Mouse (Mus musculus): ENCODE measurements around the gene Gm3854.
A peak's percentile ranks its signal among the peaks of the same experiment; 100 is the strongest.
"Not testable (repeated sequence)": the region's sequence is repeated elsewhere in the genome, so short reads cannot be mapped to it uniquely, and the experiment has no call there.

The Gm3854 gene

DNA sequence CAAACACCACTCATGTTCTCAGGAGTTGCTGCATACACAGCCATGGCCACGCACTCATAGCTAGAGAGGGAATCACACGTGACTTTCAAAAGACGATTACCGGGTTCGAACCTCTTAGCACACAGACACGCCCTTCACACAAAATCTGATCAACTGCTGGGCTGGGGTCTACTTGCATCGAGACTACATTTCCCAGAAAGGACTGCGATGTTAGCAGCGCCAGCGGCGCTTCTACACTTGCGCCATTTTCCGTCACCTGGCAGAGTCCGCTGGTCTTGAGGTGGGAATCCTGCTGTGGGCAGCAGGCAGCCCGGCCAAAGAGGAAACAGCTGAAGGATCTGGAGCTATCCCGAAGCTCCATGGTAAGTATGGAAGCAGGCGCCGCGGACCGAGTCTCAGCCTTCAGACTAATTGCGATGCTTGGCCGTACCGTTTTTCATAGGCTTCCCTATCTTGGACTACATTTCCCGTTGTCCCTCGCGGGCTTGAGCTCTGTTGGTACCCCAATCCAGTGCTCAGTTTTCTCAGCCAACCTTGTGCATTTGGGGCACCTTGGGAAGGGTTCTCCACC, at the start of gene Gm3854:
Gm3854 (plus strand) TSS at position 259 of the 571 bp plus-strand sequence.
- DNase-seq (ENCODE audit: low spot score in 2 of 2), result no peak

DNA sequence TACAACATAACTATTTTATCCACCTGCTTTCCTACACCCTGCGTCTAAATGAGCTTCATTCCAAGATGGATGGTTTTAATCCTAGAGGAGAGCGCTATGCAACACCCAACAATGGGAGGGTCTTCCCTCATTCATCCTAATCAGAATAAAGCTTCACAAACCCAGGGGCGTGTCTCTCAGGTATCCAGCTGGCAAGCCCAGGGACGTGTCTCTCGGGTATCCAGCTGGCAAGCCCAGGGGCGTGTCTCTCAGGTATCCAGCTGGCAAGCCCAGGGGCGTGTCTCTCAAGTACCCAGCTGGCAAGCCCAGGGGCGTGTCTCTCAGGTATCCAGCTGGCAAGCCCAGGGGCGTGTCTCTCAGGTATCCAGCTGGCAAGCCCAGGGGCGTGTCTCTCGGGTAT, 42.8 kb upstream of the Gm3854 start:
- DNase-seq (ENCODE audit: low spot score in 2 of 2), result not testable (repeated sequence)

DNA sequence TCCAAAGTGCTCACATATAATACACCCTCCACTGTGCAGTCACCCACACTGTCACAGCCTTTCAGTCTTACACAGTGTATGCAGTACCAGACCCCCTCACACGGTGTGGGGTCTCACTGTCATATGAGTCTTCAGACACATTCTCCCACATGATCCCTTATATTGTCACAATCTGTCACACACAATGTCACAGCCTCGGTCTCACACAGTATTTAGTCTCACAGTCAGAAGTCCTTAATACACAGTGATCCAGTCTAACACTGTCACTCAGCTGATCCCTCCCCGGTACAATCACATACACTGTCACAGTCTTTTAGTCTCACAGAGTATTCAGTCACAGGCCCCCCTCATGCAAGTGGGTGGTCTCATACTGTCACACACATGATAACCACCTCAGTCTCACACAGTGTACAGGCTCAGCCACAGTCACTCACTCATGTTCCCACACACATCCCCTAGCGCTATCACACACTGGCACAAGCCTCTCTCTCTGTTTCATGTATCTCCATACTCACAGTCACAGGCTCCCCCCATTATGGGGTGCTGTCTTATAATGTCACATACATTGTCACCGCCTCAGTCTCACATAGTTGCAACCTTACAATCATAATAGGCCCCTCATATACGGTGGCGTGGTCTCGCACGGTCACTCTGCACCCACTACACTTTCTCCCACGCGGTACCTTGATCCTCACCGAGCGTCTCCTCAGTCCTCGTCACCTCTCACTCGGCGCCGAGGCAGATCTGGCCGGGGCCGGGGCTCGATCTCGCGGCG, 12.9 kb upstream of the Gm3854 start:
- DNase-seq (ENCODE audit: low spot score in 2 of 2), result peak in 1 of 2 experiments; percentile 9

- peak; percentile 54 to 84 for DNase-seq (ENCODE audit: low spot score in 2 of 2)
These were observed 12.2 kb upstream of the Gm3854 start, which contains the start of gene Zfp583 for GRCm38 (mm10) chr7:6331233-6331956. TSS of gene Zfp583 (minus strand) at chr7:6331285.

GRCm38 (mm10) chr7:6339865-6340264, 3.7 kb upstream of the Gm3854 start:
- DNase-seq (ENCODE audit: low spot score in 2 of 2), result no peak

- DNase-seq (ENCODE audit: low spot score in 2 of 2), result no peak
These were observed 565 bp downstream of the Gm3854 start for GRCm38 (mm10) chr7:6344124-6344523.

- no peak for DNase-seq (ENCODE audit: low spot score in 2 of 2)
These were observed 14.6 kb downstream of the Gm3854 start for GRCm38 (mm10) chr7:6358121-6358520.

DNA sequence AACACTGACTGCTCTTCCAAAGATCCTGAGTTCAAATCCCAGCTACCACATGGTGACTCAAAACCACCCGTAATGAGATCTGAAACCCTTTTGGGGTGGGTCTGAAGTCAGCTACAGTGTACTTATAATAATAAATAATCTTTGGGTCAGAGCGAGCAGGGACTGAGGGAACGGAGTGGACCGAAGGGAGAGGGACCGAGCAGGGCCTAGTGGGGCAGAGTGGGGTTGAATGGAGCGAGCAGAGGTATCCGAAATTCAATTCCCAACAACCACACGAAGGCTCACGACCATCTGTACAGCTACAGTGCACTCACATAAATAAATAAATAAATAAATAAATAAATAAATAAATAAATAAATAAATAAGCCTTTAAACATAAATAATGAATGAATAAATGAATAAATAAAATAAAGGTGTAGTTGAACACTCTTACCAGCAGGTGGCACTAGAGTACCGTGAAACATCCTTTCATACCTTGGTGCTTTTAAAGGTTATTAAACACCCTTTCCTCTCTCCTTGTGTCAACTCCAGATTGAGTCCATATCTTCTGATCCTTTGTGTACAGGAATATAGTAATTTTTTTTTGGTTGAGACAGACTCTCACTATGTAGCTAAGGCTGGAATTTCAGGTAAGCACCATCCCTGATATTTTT, 15.5 kb downstream of the Gm3854 start:
- DNase-seq (ENCODE audit: low spot score in 2 of 2), result no peak

DNA sequence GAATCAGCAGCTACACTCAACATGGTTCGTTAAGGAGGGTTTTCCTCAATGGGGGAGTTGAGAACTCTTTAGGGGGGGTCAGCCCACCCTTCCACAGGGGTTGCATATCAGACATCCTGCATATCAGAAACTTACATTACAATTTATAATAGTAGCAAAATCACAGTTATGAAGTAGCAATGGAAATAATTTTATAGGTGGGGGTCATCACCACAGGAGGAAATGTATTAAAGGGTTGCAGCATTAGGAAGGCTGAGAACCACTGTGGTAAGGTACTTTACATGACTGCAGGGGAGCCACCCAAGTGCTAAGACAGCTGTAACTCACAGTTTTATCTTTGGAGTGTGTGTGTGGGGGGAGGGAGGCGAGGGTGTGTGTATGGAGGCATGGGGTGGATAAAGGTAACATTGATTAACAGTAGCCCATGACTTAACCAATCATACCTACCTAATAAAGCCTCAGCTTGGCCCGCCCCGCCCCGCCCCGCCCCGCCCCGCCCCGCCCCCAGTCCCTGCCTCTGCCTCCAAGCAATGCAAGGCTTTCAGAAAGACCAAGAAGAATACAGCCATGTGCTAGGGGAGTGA, 17.0 kb downstream of the Gm3854 start:
- DNase-seq (ENCODE audit: low spot score in 2 of 2), result no peak

DNA sequence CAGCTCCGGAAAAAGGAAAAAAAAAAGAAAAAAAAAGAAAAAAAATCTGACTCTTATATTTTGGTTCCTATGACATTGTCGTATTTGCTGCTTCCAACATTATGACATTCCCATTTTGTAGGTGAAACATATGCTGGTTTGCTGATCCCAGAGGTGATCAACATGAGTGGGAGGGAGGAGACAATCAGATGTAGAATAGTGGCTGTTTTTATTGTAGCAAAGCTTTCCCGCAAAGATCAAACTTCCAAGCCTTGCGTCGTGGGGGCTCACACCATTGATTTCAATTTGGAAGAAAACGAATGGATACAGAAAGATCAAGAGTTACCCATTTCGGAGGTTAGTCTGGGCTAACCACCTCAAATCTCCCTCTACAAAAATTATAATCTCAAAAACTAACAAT, 18.2 kb downstream of the Gm3854 start:
- DNase-seq (ENCODE audit: low spot score in 2 of 2), result no peak

DNA sequence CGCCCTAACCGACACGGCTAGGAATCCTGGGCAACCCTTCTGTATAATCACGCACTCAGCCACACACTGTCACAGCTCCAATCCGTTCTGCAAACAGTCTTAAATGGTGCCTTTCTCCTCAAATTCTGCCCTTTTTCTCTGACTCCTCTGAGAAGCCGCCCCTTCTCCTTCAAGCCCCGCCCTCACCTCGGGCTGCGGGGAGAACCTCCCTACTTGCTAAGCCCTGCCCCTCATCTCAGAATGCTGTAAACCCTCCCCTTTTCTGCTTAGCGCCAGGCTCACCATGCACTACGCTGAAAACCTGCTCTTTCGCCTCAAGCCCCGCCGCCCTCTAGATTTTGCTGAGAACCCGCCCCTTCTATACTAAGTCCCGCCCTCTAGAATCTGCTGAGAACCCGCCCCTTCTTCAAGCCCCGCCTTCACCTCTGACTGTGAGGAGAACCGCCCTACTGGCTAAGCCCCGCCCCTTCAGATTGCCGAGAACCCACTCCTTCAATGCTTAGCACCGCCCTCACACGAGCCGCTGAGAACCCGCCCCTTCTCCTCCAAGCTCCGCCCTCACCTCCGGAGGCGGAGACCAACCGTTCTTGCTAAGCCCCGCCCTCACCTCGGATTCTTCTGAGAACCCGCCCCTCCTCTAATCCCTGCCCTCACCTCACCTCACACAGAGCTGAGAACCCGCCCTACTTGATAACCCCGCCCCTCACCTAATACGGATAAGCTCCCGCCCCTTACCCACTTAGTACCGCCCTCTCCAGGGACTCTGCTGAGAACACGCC, 18.9 kb downstream of the Gm3854 start:
- DNase-seq (ENCODE audit: low spot score in 2 of 2), result peak; percentile 84 to 97

DNA sequence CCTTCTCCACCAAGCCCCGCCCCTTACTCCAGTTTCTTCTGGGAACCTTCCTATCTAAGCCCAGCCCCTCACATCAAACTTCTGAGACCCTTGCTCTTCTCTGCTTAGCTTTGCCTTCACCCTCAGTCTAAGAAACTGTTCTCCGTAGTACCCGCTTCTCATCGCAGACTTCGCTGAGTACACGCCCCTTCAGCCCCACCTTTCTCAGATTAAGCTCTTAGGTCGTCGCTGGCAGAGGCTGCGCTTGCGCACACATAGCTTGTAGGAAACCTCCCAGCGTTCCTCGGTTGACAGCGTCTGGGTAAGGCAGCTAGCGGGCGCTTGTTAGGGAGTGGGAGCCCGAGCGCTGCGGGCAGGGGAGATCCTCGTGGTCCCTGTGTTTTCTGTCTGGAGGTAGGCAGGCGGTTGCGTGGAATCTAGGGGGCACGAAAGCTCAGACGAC, 19.5 kb downstream of the Gm3854 start, which contains the start of gene Zfp78:
Zfp78 (plus strand) TSS at position 234 of the 442 bp plus-strand sequence.
- peak in 1 of 2 experiments; percentile 84 for DNase-seq (ENCODE audit: low spot score in 2 of 2)

DNA sequence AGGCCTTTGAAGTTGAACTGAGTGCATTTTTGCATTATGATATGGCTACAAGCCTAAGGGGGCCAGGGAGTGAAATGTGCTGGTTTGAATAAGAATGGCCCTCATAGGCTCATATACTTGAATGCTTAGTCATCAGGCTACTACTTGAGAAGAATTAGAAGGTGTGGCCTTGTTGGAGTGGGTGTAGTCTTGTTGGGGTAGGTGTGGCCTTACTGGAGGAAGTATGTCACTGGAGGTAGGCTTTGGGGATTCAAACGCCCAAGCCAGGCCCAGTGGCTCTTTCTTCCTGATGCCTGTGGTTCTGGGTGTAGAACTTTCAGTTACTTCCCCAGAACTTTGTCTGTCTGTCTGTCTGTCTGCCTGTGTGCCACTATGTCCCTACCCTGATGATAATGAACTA, 21.2 kb downstream of the Gm3854 start:
- no peak for DNase-seq (ENCODE audit: low spot score in 2 of 2)

- no peak for DNase-seq (ENCODE audit: low spot score in 2 of 2)
These were observed 23.6 kb downstream of the Gm3854 start for GRCm38 (mm10) chr7:6367185-6367584.

- not testable (repeated sequence) for DNase-seq (ENCODE audit: low spot score in 2 of 2)
These were observed 24.6 kb downstream of the Gm3854 start for GRCm38 (mm10) chr7:6368146-6368545.

- DNase-seq (ENCODE audit: low spot score in 2 of 2), result no peak
These were observed 25.9 kb downstream of the Gm3854 start for GRCm38 (mm10) chr7:6369460-6369859.

GRCm38 (mm10) chr7:6372993-6373392, 29.4 kb downstream of the Gm3854 start:
- DNase-seq (ENCODE audit: low spot score in 2 of 2), result no peak

DNA sequence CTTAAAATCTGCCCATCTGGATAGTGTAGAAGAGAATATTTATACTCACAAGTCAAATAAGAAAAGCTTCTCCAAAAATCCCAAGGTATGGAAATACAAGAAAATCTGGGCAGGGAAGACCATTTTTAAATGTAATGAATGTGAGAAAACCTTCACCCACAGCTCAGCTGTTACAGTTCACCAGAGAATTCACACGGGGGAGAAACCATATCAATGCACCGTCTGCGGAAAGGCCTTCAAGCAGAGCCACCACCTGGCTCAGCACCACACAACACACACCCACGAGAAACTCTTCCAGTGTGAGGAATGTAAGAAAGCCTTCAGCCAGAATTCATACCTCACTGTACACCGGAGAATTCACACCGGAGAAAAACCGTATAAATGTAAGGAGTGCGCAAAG, 34.9 kb downstream of the Gm3854 start:
- no peak for DNase-seq (ENCODE audit: low spot score in 2 of 2)

DNA sequence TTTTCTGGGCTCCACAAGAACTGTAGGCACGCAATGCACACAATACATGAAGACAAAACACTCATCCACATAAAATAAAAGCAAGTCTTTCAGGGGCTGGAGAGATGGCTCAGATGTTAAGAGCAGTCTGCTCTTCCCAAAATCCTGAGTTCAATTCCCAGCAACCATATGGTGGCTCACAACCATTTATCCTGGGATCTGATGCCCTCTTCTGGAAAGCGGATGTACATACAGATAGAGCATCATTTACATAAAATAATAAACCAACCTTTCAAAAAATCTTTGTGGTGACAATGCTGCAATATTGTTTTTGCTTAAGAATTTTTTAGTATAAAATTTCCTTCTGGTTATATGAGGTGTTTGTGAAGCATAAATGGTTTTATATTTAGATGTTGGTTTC, 37.9 kb downstream of the Gm3854 start:
- DNase-seq (ENCODE audit: low spot score in 2 of 2), result no peak

DNA sequence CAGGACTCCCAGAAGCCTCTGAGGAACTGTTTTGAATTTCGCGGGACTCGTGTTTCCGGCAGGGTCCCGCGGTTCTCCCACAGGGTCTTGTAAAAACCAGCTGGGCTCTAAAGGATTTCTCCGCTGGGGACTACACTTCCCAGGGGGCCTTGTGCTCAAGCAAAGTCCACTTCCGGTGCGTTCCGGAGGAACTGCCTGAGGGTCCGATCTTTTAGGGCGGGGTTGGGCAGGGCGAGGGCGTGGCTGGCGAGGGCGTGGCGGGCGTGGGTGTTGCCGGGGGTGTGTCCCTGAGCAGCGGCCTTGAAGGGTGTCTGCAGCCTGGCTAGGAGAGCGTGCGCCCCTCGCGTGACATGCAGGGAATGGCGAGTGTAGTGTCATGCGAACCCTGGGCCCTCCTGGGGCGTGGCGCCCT, 39.5 kb downstream of the Gm3854 start, which contains the start of gene Zfp28:
Zfp28 (plus strand) TSS at position 252 of the 412 bp plus-strand sequence.
- peak; percentile 74 to 93 for DNase-seq (ENCODE audit: low spot score in 2 of 2)

DNA sequence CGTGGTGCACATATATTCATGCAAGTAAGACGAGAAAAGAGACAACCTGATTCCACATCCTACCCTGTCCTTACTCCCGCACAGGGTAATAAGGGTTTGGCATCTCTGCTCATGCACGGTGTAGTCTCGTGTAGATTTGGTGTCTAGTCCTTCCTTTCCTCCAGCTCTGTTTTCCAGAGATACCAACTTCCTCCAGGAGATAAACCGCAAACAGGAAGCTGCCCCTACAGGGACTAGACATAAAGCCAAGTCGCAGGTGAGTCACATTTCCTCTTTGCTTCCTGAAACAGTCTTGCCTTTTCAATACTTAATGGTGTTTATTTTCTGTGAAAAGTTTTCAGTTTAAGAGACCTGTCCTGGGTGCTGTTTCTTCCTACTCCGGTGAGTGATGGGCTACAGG, 40.5 kb downstream of the Gm3854 start:
- DNase-seq (ENCODE audit: low spot score in 2 of 2), result no peak
